Mouse (Mus musculus): ENCODE data around the gene Mrc1.

DNA sequence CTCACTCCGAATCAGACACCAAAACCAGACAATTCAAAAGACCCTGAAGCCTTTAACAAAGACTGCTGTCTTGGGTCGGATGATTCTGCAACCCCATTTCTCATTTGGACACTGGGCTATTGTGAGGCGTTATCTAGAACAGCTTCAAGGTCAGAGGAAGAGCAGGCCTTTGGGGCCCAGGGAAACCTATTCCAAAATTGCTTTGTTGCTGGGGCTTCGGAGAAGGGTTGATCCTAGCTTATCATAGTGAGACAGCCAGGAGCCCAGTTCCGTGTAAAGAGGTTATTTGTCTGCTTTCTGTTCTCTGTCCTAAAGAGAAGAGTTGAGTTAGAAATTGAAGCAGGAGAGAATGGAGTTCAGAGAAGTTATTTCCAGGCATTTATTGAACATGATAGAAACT, 10.0 kb downstream of the Mrc1 start:
- TF ChIP-seq CTCF (conservative IDR thresholded peaks at IDR 0.05 in 1 of 2, IDR thresholded peaks at IDR 0.05 in 1 of 2; ENCODE audit: low read depth in 2 of 2, low read length in 2 of 2) (no peak), JUND (conservative IDR thresholded peaks at IDR 0.05; ENCODE audit: low read depth, low read length) (no peak), MYC (IDR thresholded peaks at IDR 0.05; ENCODE audit: low read depth, low read length) (no peak), MAX (IDR thresholded peaks at IDR 0.05; ENCODE audit: low read length) (no peak), TCF12 (IDR thresholded peaks at IDR 0.05; ENCODE audit: low read depth, low read length) (no peak), POLR2A (IDR thresholded peaks at IDR 0.05; ENCODE audit: low read depth, low read length) (no peak), E2F4 (IDR thresholded peaks at IDR 0.05; ENCODE audit: insufficient replicate concordance, low read depth, low read length) (no peak), NRF1 (IDR thresholded peaks at IDR 0.05; ENCODE audit: low read depth, low read length) (no peak), POLR2AphosphoS2 (IDR thresholded peaks at IDR 0.05; ENCODE audit: low read depth, low read length) (no peak), MAFK (IDR thresholded peaks at IDR 0.05; ENCODE audit: insufficient replicate concordance, low read length) (no peak)
